8 mouse cellular contexts compared by ENCODE assay signal in the genomic region with DNA sequence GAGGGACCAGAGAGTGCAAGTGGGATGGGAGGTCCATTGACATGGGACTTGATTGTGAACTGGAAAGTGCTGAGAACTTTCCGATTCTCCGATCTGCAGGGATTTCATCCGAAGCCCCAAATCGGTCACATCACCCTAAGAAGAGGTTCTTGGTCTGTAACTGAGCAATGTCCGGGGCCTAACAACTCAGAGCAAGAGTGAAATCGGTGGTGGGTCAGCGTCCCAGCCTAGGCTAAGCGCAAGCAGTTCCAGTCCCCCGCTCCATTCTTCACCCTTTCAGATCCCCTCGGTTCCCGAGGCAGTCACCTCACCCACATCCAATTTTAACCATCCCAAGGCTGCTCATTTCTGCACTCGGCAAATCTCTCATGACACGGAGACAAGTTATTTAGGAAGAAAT. TPM values are rescaled to one million over a fixed set of nuclear protein-coding genes. Genes with fewer than 3 reads are reported as not detected.
DNase-seq lines count a peak whose midpoint lies in the region; ATAC-seq and TF ChIP-seq lines count a peak whose summit lies in the region.

No protein-coding gene starts in this region.

- no peak for TF ChIP-seq CTCF in C2C12 (IDR thresholded peaks at IDR 0.05; ENCODE audit: control insufficient read depth, insufficient read depth, insufficient read length)

- DNase-seq in adrenal gland, adult 2 months, result peak; percentile 59
- no peak for DNase-seq in adrenal gland, postnatal 14 days
- DNase-seq in ovary, adult 18-20 months (ENCODE audit: low spot score), result no peak
- no peak for DNase-seq in urinary bladder, postnatal 4 days (ENCODE audit: low spot score in 2 of 2)
- no peak for DNase-seq in right cerebral cortex, adult 2 months (ENCODE audit: low spot score in 2 of 2)

- peaks cover 42% of the 10 kb centered on the region for H3K4me1 ChIP-seq in heart, embryonic 16.5 days (ENCODE audit: control insufficient read depth, insufficient read depth, low read length)
- H3K4me1 ChIP-seq in liver, embryonic 12.5 days, result peaks cover 75% of the 10 kb centered on the region

- peak overlapping the region; percentile 96 for H3ac ChIP-seq in C2C12 (ENCODE audit: control insufficient read depth, insufficient read length, low read depth)

- H3K36me3 ChIP-seq in C2C12 (ENCODE audit: control insufficient read depth, insufficient read depth), result no peaks in the 10 kb centered on the region
- H3K36me3 ChIP-seq in heart, embryonic 16.5 days (ENCODE audit: control insufficient read depth, insufficient read depth), result no peaks in the 10 kb centered on the region
- H3K36me3 ChIP-seq in liver, embryonic 12.5 days, result no peaks in the 10 kb centered on the region

- H3K79me2 ChIP-seq in C2C12 (ENCODE audit: control insufficient read depth, insufficient read depth), result no peaks in the 10 kb centered on the region

- H3K9me3 ChIP-seq in heart, embryonic 16.5 days (replicated peaks; ENCODE audit: control insufficient read depth, low read length), result no peaks in the 10 kb centered on the region
- H3K9me3 ChIP-seq in liver, embryonic 12.5 days (replicated peaks), result no peaks in the 10 kb centered on the region

- 1% methylated on average over 13 of the region's 13 CpGs for WGBS in heart, embryonic 16.5 days
- under 1% methylated on average over 13 of the region's 13 CpGs for WGBS in liver, embryonic 12.5 days (ENCODE audit: insufficient replicate concordance)

- no peaks in the 10 kb centered on the region for H3K27me3 ChIP-seq in C2C12 (ENCODE audit: control insufficient read depth, insufficient read depth, insufficient read length)
- H3K27me3 ChIP-seq in heart, embryonic 16.5 days (ENCODE audit: control insufficient read depth, insufficient read depth, low read length), result no peaks in the 10 kb centered on the region
- H3K27me3 ChIP-seq in liver, embryonic 12.5 days (replicated peaks), result no peaks in the 10 kb centered on the region

- peak overlapping the region; percentile 92 for H3K9ac ChIP-seq in heart, embryonic 16.5 days (ENCODE audit: low read length)
- H3K9ac ChIP-seq in liver, embryonic 12.5 days, result peak overlapping the region; percentile 80

- no peak for ATAC-seq in heart, embryonic 16.5 days (replicated peaks; ENCODE audit: extremely low read depth, insufficient read depth, low FRiP score)
- ATAC-seq in liver, embryonic 12.5 days, result no peak

- H3K4me2 ChIP-seq in heart, embryonic 16.5 days (ENCODE audit: low read depth, low read length), result peak overlapping the region; percentile 63
- H3K4me2 ChIP-seq in liver, embryonic 12.5 days, result peak overlapping the region; percentile 93

- no peaks in the 10 kb centered on the region for H3K79me3 ChIP-seq in C2C12 (ENCODE audit: low read depth)

- H3K27ac ChIP-seq in heart, embryonic 16.5 days (ENCODE audit: low read length), result peak overlapping the region; percentile 96
- peak overlapping the region; percentile 82 for H3K27ac ChIP-seq in liver, embryonic 12.5 days

- H3K4me3 ChIP-seq in C2C12 (ENCODE audit: insufficient read depth, poor library complexity, severe bottlenecking), result peak overlapping the region; percentile 65
- peak overlapping the region; percentile 80 for H3K4me3 ChIP-seq in heart, embryonic 16.5 days (ENCODE audit: low read length)
- peak overlapping the region; percentile 72 for H3K4me3 ChIP-seq in liver, embryonic 12.5 days

TF ChIP-seq in C2C12, 6 proteins besides CTCF, POLR2A, EP300 and RAD21:
- TF ChIP-seq USF1 (IDR thresholded peaks at IDR 0.05; ENCODE audit: low read depth), result no peak
- no peak for TF ChIP-seq MAX (IDR thresholded peaks at IDR 0.05)
- no peak for TF ChIP-seq CEBPB (IDR thresholded peaks at IDR 0.05; ENCODE audit: low read depth)
- no peak for TF ChIP-seq FOSL1 (IDR thresholded peaks at IDR 0.05; ENCODE audit: insufficient read depth, low read length, poor library complexity, severe bottlenecking)
- no peak for TF ChIP-seq MYOG (IDR thresholded peaks at IDR 0.05; ENCODE audit: control insufficient read depth, extremely low read depth, insufficient read length)
- no peak for TF ChIP-seq MYOD1 (IDR thresholded peaks at IDR 0.05; ENCODE audit: control insufficient read depth, insufficient read length, low read depth)

RNA-seq across cellular contexts. Expression of a gene that starts 0.5 kb away (rescaled TPM):
- total RNA-seq in adrenal gland, adult 2 months (2021), result 10 to 100 TPM in 1 of 2 experiments, 1 to 10 TPM in 1; 9.5 to 16.9 TPM
- 46.6 and 49.1 TPM in 2 replicates for polyA plus RNA-seq in adrenal gland, adult 2 months (2012; rRNA removed)
- 12.0 and 12.3 TPM in 2 replicates for total RNA-seq in adrenal gland, postnatal 14 days (2021)
- 41.9 TPM for polyA plus RNA-seq in C2C12 (2012; fragmentation: generic; extraction: Trizol)
- polyA plus RNA-seq in heart, embryonic 16.5 days (2015; fragmentation: Nextera tagmentation; extraction: Ambion mirVana), result 43.3 and 46.5 TPM in 2 replicates
- polyA plus RNA-seq in liver, embryonic 12.5 days (2016; fragmentation: Nextera tagmentation; extraction: Ambion mirVana), result 32.0 and 34.8 TPM in 2 replicates

RNA-seq across cellular contexts. Expression of a gene that starts 10.6 kb away (rescaled TPM):
- 10 to 100 TPM; 21.3 to 26.4 TPM for total RNA-seq in adrenal gland, adult 2 months (2021)
- polyA plus RNA-seq in adrenal gland, adult 2 months (2012; rRNA removed), result 38.9 and 41.4 TPM in 2 replicates
- total RNA-seq in adrenal gland, postnatal 14 days (2021), result 19.2 and 20.6 TPM in 2 replicates
- 14.3 TPM for polyA plus RNA-seq in C2C12 (2012; fragmentation: generic; extraction: Trizol)
- polyA plus RNA-seq in heart, embryonic 16.5 days (2015; fragmentation: Nextera tagmentation; extraction: Ambion mirVana), result 11.2 and 12.0 TPM in 2 replicates
- polyA plus RNA-seq in liver, embryonic 12.5 days (2016; fragmentation: Nextera tagmentation; extraction: Ambion mirVana), result 5.3 and 6.1 TPM in 2 replicates

RNA-seq across cellular contexts. Expression of a gene that starts 18.2 kb away (rescaled TPM):
- total RNA-seq in adrenal gland, adult 2 months (2021), result 100 to 1,000 TPM; 104 to 130 TPM
- polyA plus RNA-seq in adrenal gland, adult 2 months (2012; rRNA removed), result 425 and 479 TPM in 2 replicates
- total RNA-seq in adrenal gland, postnatal 14 days (2021), result 111 and 139 TPM in 2 replicates
- polyA plus RNA-seq in C2C12 (2012; fragmentation: generic; extraction: Trizol), result 20.9 TPM
- 84.1 and 91.1 TPM in 2 replicates for polyA plus RNA-seq in heart, embryonic 16.5 days (2015; fragmentation: Nextera tagmentation; extraction: Ambion mirVana)
- 26.3 and 27.5 TPM in 2 replicates for polyA plus RNA-seq in liver, embryonic 12.5 days (2016; fragmentation: Nextera tagmentation; extraction: Ambion mirVana)

RNA-seq across cellular contexts. Expression of a gene that starts 24.6 kb away (rescaled TPM):
- total RNA-seq in adrenal gland, adult 2 months (2021), result 1 to 10 TPM; 1.7 to 2.8 TPM
- 10.8 and 11.2 TPM in 2 replicates for polyA plus RNA-seq in adrenal gland, adult 2 months (2012; rRNA removed)
- 17.1 and 18.8 TPM in 2 replicates for total RNA-seq in adrenal gland, postnatal 14 days (2021)
- polyA plus RNA-seq in C2C12 (2012; fragmentation: generic; extraction: Trizol), result 76.6 TPM
- 85.7 and 95.3 TPM in 2 replicates for polyA plus RNA-seq in heart, embryonic 16.5 days (2015; fragmentation: Nextera tagmentation; extraction: Ambion mirVana)
- 142 TPM in 2 replicates for polyA plus RNA-seq in liver, embryonic 12.5 days (2016; fragmentation: Nextera tagmentation; extraction: Ambion mirVana)

RNA-seq across cellular contexts. Expression of a gene that starts 24.9 kb away (rescaled TPM):
- total RNA-seq in adrenal gland, adult 2 months (2021), result 10 to 100 TPM; 55.0 to 75.9 TPM
- polyA plus RNA-seq in adrenal gland, adult 2 months (2012; rRNA removed), result 41.3 and 76.1 TPM in 2 replicates
- total RNA-seq in adrenal gland, postnatal 14 days (2021), result 116 and 118 TPM in 2 replicates
- polyA plus RNA-seq in C2C12 (2012; fragmentation: generic; extraction: Trizol), result 4.5 TPM
- 19.6 and 21.9 TPM in 2 replicates for polyA plus RNA-seq in heart, embryonic 16.5 days (2015; fragmentation: Nextera tagmentation; extraction: Ambion mirVana)
- polyA plus RNA-seq in liver, embryonic 12.5 days (2016; fragmentation: Nextera tagmentation; extraction: Ambion mirVana), result 2.5 and 4.0 TPM in 2 replicates
